ENCODE assay signal across 25 mouse cellular contexts in the genomic region with DNA sequence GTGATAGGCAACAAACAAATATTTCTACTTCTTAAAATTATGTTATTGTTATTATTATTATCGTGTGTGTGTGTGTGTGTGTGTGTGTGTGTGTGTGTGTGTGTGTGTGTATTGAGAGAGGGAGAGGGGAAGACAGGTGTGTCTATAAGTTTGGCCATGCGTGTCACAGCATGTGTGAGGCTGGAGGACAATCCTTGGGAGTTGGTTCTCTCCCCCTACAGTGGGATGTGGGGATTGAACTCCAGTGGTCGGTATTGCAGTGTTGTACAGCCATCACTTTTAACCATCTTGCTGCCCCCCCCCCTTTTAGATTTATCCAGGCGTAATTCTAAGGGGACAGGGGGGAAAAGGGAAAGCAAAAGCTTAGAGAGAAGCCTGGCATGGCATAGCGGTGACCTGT. TPM values are rescaled to one million over a fixed set of nuclear protein-coding genes. Genes with fewer than 3 reads are reported as not detected.
"Had no signal": no experiment of that assay in that cellular context is flagged by ENCODE, and none has a peak within 500 bp of the region (broad histone marks: within the 10 kb centered on the region; RNA-seq: fewer than 3 reads in every experiment).

No protein-coding gene starts in this region.

- H3K4me3 ChIP-seq: embryonic facial prominence, embryonic 10.5 days; embryonic facial prominence, embryonic 12.5 days; embryonic facial prominence, embryonic 13.5 days; embryonic facial prominence, embryonic 15.5 days; erythroblast, embryonic 14.5 days; forebrain, embryonic 10.5 days; forebrain, embryonic 12.5 days; forebrain, embryonic 13.5 days; forebrain, embryonic 15.5 days; heart, adult 2 months had no signal

- DNase-seq: cerebellum, adult 2 months; cerebellum, adult 8-10 months; cerebellum, adult 9-11 months; cerebellum, postnatal 10 days; cerebellum, postnatal 14 days; cerebellum, postnatal 25 days; cerebellum, postnatal 36 days; embryo, embryonic 11 days; forebrain, postnatal 0 days; gastrocnemius, adult 2 months; gastrocnemius, postnatal 10 days; gastrocnemius, postnatal 14 days; gastrocnemius, postnatal 25 days; gastrocnemius, postnatal 36 days; heart, adult 18-20 months; heart, adult 2 months had no signal

- H3K36me3 ChIP-seq: embryonic facial prominence, embryonic 10.5 days; embryonic facial prominence, embryonic 12.5 days; embryonic facial prominence, embryonic 13.5 days; embryonic facial prominence, embryonic 15.5 days; forebrain, embryonic 10.5 days; forebrain, embryonic 12.5 days; forebrain, embryonic 15.5 days had no signal

- H3K27me3 ChIP-seq: embryonic facial prominence, embryonic 12.5 days; embryonic facial prominence, embryonic 13.5 days; embryonic facial prominence, embryonic 15.5 days; forebrain, embryonic 12.5 days; forebrain, embryonic 13.5 days; forebrain, embryonic 15.5 days had no signal

- H3K27ac ChIP-seq: embryonic facial prominence, embryonic 10.5 days; embryonic facial prominence, embryonic 12.5 days; embryonic facial prominence, embryonic 13.5 days; embryonic facial prominence, embryonic 15.5 days; forebrain, embryonic 10.5 days; forebrain, embryonic 12.5 days; forebrain, embryonic 13.5 days; forebrain, embryonic 15.5 days; heart, adult 2 months had no signal

- H3K9me3 ChIP-seq: embryonic facial prominence, embryonic 10.5 days; embryonic facial prominence, embryonic 12.5 days; embryonic facial prominence, embryonic 13.5 days; embryonic facial prominence, embryonic 15.5 days; forebrain, embryonic 10.5 days; forebrain, embryonic 12.5 days; forebrain, embryonic 13.5 days; forebrain, embryonic 15.5 days had no signal

RNA-seq across cellular contexts. Expression of a gene that starts 1.7 kb away (rescaled TPM):
- polyA plus RNA-seq: erythroblast, embryonic 14.5 days had no signal

RNA-seq across cellular contexts. Expression of a gene that starts 28.7 kb away (rescaled TPM):
- polyA plus RNA-seq: erythroblast, embryonic 14.5 days had no signal
